Mouse (Mus musculus) myocyte (in vitro differentiated cells): ENCODE data around the gene Car14.
"Not testable (repeated sequence)": the region's sequence is repeated elsewhere in the genome, so short reads cannot be mapped to it uniquely, and the experiment has no call there.

Experiments used
- CEBPB ChIP-seq: IDR thresholded peaks from 2 replicates; pipeline ENCODE4 v1.6.1; 2011; ENCODE audit warnings: mild to moderate bottlenecking, moderate library complexity; ENCODE audit not compliant: poor library complexity, insufficient read depth, severe bottlenecking
- E2F4 ChIP-seq: IDR thresholded peaks from one replicate; pipeline ENCODE4 v1.6.1; 2011; ENCODE audit warnings: mild to moderate bottlenecking, control low read depth, moderate library complexity; ENCODE audit not compliant: insufficient read depth
- MAX ChIP-seq: IDR thresholded peaks from one replicate; pipeline ENCODE4 v1.6.1; 2011; ENCODE audit warnings: low read depth, mild to moderate bottlenecking, control low read depth
- MYOD1 ChIP-seq, 3 experiments: IDR thresholded peaks; one replicate each; pipeline ENCODE4 v1.6.1; 2011; ENCODE audit warnings: control low read depth in 2 of 3, low read depth in 2 of 3, mild to moderate bottlenecking in 2 of 3, moderate library complexity in 1 of 3; ENCODE audit not compliant: insufficient read length in 2 of 3, control insufficient read depth in 1 of 3
- MYOG ChIP-seq, 3 experiments: IDR thresholded peaks; one replicate each; pipeline ENCODE4 v1.6.1; 2011; ENCODE audit warnings: control low read depth in 2 of 3, low read depth in 2 of 3, mild to moderate bottlenecking in 2 of 3; ENCODE audit not compliant: insufficient read length in 2 of 3, control insufficient read depth in 1 of 3, insufficient read depth in 1 of 3
- POLR2A ChIP-seq: IDR thresholded peaks from one replicate; pipeline ENCODE4 v1.6.1; 2011; ENCODE audit warnings: low read depth, mild to moderate bottlenecking, control low read depth, moderate library complexity; ENCODE audit not compliant: insufficient read length
- REST ChIP-seq: IDR thresholded peaks from one replicate; pipeline ENCODE4 v1.6.1; 2011; ENCODE audit warnings: mild to moderate bottlenecking, control low read depth, moderate library complexity; ENCODE audit not compliant: insufficient read depth, insufficient read length
- SRF ChIP-seq: IDR thresholded peaks from one replicate; pipeline ENCODE4 v1.6.1; 2011; ENCODE audit warnings: low read depth; ENCODE audit not compliant: control insufficient read depth, insufficient read length
- TCF12 ChIP-seq: IDR thresholded peaks from one replicate; pipeline ENCODE4 v1.6.1; 2011; ENCODE audit warnings: mild to moderate bottlenecking, control low read depth; ENCODE audit not compliant: poor library complexity, insufficient read depth, severe bottlenecking
- USF1 ChIP-seq: IDR thresholded peaks from one replicate; pipeline ENCODE4 v1.6.1; 2011; ENCODE audit warnings: low read depth, mild to moderate bottlenecking, control low read depth, moderate library complexity

- TF ChIP-seq USF1; POLR2A; MYOD1 (IDR thresholded peaks at IDR 0.05; ENCODE audit: control insufficient read depth in 1 of 3, insufficient read length in 2 of 3, low read depth in 2 of 3); MYOG (IDR thresholded peaks at IDR 0.05; ENCODE audit: control insufficient read depth in 1 of 3, insufficient read depth in 1 of 3, insufficient read length in 2 of 3, low read depth in 2 of 3); MAX; CEBPB; E2F4; SRF; TCF12; REST: not testable (repeated sequence)
Observed at GRCm38 (mm10) chr3:95858278-95858677, 46.2 kb downstream of the Car14 start.
